Mouse (Mus musculus): Measurements from ENCODE around the gene Hdac8. TPM values are rescaled to one million over a fixed set of nuclear protein-coding genes. Genes with fewer than 3 reads are reported as not detected.

The Hdac8 gene
- polyA plus RNA-seq (2016; fragmentation: Nextera tagmentation; extraction: Ambion mirVana) = 7.8 and 11.5 TPM in 2 replicates

DNA sequence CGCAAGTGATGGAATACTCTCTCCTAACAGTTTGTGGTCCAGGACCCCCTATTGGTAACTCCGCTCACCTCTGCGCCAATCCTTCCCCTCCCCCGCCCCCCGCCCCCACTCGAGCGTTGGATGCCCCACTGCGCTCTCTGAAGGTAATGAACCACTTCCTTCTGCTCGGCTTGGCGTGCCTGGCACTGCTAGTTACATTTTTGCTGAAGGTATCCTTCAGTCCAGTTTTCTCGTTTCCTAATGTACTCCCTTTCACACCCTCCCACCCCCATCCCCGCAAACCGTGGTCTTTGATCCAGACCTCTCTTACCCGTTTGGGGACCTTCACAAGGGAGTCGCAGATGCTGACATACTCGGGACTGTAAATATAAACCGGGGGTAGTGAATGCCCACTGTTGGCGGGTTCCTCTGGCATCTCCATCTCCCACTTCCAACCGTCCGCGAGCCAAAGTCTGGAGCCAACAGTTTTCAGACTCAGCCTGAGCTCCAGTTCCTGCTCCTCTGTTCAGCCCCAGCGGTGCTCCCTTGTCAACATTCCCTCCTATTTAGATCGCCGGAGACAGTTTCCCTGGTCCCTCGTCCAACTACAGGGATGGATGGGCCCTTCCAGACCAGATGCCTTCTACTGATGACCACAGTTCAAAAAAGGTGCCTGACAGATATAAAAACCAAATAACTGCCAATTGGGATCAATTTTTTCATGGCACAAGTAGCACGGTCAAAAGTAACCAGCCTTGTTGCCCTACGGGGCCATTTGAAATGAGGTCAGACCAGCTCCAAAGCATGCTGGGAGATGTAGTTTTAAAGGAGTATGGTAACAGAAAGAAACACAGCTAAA lies at the start of gene Hdac8:
Hdac8 (minus strand) TSS at position 716 of the 838 bp plus-strand sequence.
- peak within 1 kb of the TSS; percentile 75 for H3K27ac ChIP-seq (replicated peaks)
- no peaks in the 10 kb centered on the region for H3K4me1 ChIP-seq
- H3K36me3 ChIP-seq (replicated peaks) = no peaks in the 10 kb centered on the region
- peaks cover 78% of the 10 kb centered on the region for H3K27me3 ChIP-seq (replicated peaks; ENCODE audit: low read depth, poor library complexity, severe bottlenecking)
- DNase-seq (ENCODE audit: low spot score) = peak; percentile 54
- peak within 1 kb of the TSS; percentile 63 for H3K4me3 ChIP-seq
- WGBS = 16% methylated on average over 27 of the region's 27 CpGs
- no peaks in the 10 kb centered on the region for H3K9me3 ChIP-seq

DNA sequence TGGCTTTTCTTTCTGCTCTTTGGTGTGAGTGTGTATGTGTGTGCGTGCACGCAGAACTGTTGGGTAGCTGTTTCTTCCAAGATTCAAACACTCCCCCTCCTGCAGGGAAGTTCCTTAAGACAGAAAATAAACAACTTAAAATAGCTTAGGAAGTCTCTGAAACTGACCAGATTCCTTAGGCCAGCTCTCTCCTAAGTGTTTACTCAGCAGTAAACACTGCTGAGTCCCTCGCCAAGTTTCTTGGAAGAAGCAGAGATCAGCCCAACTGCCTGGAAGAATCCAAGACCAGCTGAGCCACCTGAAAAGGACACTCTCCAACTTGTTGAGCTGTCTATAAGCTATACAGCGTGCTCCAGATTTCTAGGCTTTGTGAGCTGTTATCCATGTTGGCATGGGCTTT lies 4.0 kb upstream of the Hdac8 start:
- H3K4me3 ChIP-seq = no peak overlapping the region
- no peaks in the 10 kb centered on the region for H3K4me1 ChIP-seq
- no peaks in the 10 kb centered on the region for H3K36me3 ChIP-seq (replicated peaks)
- 71% methylated on average over 4 of the region's 4 CpGs for WGBS
- H3K27ac ChIP-seq (replicated peaks) = no peak overlapping the region
- H3K9me3 ChIP-seq = no peaks in the 10 kb centered on the region
- peaks cover 79% of the 10 kb centered on the region for H3K27me3 ChIP-seq (replicated peaks; ENCODE audit: low read depth, poor library complexity, severe bottlenecking)
- DNase-seq (ENCODE audit: low spot score) = no peak

DNA sequence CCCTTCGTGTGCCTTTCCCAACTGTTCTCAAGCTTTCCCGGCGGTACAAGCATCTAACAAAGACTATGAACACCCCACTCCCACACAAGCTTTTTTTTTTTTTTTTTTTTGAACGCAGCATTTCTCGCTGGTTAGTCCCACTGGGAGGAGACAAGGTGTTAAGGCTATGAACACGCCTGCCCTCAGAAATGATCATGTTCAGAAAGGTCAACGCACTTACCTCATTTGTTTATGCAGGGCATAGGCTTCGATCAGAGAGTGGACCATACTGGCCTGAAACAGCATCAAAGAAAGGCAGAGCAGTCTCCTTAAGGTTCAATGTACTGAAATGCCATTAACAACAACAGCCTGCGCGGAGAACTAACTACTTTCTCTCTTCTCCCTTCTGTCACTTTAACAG lies 980 bp downstream of the Hdac8 start:
- DNase-seq (ENCODE audit: low spot score) = no peak
- H3K36me3 ChIP-seq (replicated peaks) = peaks cover 6% of the 10 kb centered on the region
- H3K9me3 ChIP-seq = no peaks in the 10 kb centered on the region
- 39% methylated on average over 10 of the region's 10 CpGs for WGBS
- H3K4me3 ChIP-seq = peak overlapping the region; percentile 63
- H3K27ac ChIP-seq (replicated peaks) = peak overlapping the region; percentile 75
- H3K27me3 ChIP-seq (replicated peaks; ENCODE audit: low read depth, poor library complexity, severe bottlenecking) = peaks cover 73% of the 10 kb centered on the region
- H3K4me1 ChIP-seq = no peaks in the 10 kb centered on the region

DNA sequence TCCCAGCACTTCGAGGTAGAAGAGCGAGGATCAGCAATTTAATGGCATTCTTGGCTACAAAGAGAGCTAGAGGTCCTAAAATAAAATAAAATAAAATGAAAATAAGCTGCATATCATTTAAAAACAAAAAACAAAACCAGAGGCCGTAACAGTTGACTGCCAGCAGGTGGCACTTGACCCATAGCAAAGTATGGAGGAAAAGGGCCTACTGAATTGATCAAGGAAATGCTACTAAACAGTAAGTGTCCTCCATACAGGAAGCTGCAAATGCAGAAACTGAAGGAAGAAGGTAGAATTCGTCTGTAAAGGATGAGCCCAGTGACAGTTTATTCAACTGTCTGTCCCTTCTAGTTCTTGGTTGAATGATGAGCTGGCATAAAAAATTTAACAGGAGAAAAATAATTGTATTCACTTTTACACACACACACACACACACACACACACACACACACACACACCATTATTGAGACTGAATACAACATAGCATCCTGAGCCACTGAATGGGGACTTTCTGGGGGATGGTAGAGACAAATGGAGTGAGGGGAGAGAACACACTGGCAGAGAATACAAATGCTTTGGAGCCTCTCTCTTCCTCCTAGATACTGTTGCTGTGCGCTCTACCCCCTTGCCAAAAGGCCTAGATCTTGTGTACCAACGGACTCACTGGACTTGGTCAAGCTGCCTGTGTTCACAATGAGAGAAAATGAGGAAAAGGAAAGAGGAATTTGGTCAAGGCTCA lies 11.0 kb downstream of the Hdac8 start:
- no peak overlapping the region for H3K4me3 ChIP-seq
- peaks cover 15% of the 10 kb centered on the region for H3K36me3 ChIP-seq (replicated peaks)
- H3K27me3 ChIP-seq (replicated peaks; ENCODE audit: low read depth, poor library complexity, severe bottlenecking) = peaks cover 51% of the 10 kb centered on the region
- H3K4me1 ChIP-seq = no peaks in the 10 kb centered on the region
- H3K9me3 ChIP-seq = no peaks in the 10 kb centered on the region
- DNase-seq (ENCODE audit: low spot score) = no peak
- H3K27ac ChIP-seq (replicated peaks) = no peak overlapping the region
- WGBS = 71% methylated on average over 6 of the region's 6 CpGs

DNA sequence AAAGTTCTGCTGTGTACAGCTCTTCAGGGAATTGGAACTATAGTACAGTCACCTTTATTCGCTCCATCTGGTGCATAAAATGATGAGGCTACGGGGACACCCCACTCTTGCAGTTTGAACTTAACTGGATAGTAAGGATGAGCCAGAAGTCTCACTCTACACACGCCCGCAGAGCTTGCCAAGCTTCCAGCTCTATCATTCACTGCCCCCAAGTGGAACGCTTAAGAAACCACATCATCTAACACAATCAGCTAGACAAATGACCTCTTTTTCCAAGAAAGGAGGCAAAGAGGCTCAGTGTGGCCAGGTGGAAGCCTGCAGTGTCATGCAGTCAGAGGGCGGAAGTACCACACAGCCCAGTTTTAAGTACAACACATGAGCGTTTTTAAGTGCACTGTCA lies 19.6 kb downstream of the Hdac8 start:
- DNase-seq (ENCODE audit: low spot score) = no peak
- no peak overlapping the region for H3K27ac ChIP-seq (replicated peaks)
- no peak overlapping the region for H3K4me3 ChIP-seq
- 81% methylated on average over 7 of the region's 7 CpGs for WGBS
- no peaks in the 10 kb centered on the region for H3K9me3 ChIP-seq
- H3K36me3 ChIP-seq (replicated peaks) = peaks cover 3% of the 10 kb centered on the region; the same call in 1 of the 2 replicates
- H3K4me1 ChIP-seq = no peaks in the 10 kb centered on the region
- peaks cover 83% of the 10 kb centered on the region for H3K27me3 ChIP-seq (replicated peaks; ENCODE audit: low read depth, poor library complexity, severe bottlenecking)

DNA sequence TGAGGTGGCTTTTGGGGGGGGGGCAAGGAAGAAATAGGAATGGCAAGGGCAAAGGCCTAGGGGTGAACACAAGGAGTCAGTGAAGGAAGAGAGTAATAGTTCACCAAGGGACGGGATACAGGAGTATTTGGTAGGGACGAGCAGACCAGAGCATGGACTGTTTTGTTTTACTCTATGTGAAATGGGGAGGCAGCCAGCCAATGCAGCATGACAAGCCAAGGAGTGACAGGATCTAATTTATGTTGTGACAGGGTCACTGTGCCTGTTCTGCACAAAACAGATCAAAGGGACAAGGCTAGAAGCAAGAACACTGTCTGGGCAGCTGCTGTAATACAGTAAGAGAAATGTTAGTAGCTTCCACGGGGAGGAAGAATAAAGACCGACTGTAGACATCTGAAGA lies 25.5 kb downstream of the Hdac8 start:
- no peak overlapping the region for H3K27ac ChIP-seq (replicated peaks)
- H3K36me3 ChIP-seq (replicated peaks) = peaks cover 3% of the 10 kb centered on the region; the same call in 1 of the 2 replicates
- no peak for DNase-seq (ENCODE audit: low spot score)
- 80% methylated on average over 4 of the region's 4 CpGs for WGBS
- no peaks in the 10 kb centered on the region for H3K4me1 ChIP-seq
- H3K4me3 ChIP-seq = no peak overlapping the region
- H3K9me3 ChIP-seq = no peaks in the 10 kb centered on the region
- H3K27me3 ChIP-seq (replicated peaks; ENCODE audit: low read depth, poor library complexity, severe bottlenecking) = peaks cover 52% of the 10 kb centered on the region

DNA sequence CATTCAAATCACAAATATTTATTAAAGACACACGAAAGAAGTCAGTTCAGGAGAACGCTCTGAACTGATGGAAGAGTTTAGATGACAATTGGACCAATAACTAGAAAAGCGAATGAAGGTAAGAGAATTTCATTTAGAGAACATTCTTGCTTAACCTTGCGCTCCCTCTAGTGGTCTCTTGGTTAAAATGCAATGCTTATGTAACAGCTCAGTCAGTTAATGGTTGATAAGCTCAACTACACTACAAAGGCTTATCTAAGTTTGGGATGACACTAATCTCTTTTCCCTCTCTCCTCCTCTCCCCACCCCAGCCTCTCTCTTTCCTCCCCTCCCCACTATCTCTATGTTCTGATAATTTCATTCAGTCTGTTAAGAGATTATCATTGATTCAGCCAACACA lies 26.2 kb downstream of the Hdac8 start:
- H3K4me3 ChIP-seq = no peak overlapping the region
- H3K4me1 ChIP-seq = no peaks in the 10 kb centered on the region
- WGBS = 33% methylated on average over 4 of the region's 4 CpGs
- no peak for DNase-seq (ENCODE audit: low spot score)
- peaks cover 51% of the 10 kb centered on the region for H3K27me3 ChIP-seq (replicated peaks; ENCODE audit: low read depth, poor library complexity, severe bottlenecking)
- peaks cover 3% of the 10 kb centered on the region; the same call in 1 of the 2 replicates for H3K36me3 ChIP-seq (replicated peaks)
- H3K9me3 ChIP-seq = no peaks in the 10 kb centered on the region
- no peak overlapping the region for H3K27ac ChIP-seq (replicated peaks)

DNA sequence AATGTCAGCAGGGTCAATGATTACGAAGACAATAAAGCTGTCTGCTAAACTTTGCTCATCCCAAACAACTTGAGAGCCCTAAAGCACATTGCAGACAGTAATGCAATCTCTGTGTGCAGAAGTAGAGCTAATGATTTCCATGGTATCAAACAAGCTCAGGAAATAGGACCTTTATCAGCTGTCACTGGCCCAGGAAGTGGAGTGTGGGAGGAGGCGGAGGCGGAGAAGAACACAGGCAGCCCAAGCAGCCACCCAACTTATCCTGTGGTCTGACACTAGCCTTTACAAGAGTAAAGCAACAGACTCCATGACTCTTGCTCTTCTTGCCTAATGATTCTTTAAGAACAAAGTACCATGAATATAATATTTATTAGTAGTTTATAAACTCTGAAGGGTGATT lies 26.7 kb downstream of the Hdac8 start:
- H3K27me3 ChIP-seq (replicated peaks; ENCODE audit: low read depth, poor library complexity, severe bottlenecking) = peaks cover 46% of the 10 kb centered on the region
- DNase-seq (ENCODE audit: low spot score) = no peak
- no peak overlapping the region for H3K4me3 ChIP-seq
- WGBS = 86% methylated on average over 3 of the region's 3 CpGs
- no peak overlapping the region for H3K27ac ChIP-seq (replicated peaks)
- no peaks in the 10 kb centered on the region for H3K4me1 ChIP-seq
- no peaks in the 10 kb centered on the region for H3K9me3 ChIP-seq
- H3K36me3 ChIP-seq (replicated peaks) = peaks cover 3% of the 10 kb centered on the region; the same call in 1 of the 2 replicates

DNA sequence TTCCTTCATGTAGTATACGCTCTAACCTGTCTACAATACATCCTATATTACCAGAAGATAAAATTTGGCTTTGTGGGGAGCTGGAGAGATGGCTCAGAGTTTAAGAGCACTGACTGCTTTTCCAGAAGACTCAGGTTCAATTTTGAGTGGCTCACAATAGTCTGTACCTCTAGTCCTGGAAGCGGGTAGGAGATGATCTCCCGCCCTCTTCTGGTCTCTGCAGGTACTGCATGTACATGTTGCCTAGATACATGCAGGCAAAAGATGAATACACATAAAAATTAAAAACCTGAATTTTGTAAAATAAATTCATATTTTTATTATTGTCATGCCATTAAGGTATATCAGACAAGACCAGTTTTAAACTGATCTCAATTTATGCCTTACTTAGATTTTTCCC lies 28.4 kb downstream of the Hdac8 start:
- Histone ChIP-seq H3K36me3 (replicated peaks) (no peaks in the 10 kb centered on the region), H3K4me3 (no peak overlapping the region), H3K27ac (replicated peaks) (no peak overlapping the region), H3K4me1 (no peaks in the 10 kb centered on the region), H3K9me3 (no peaks in the 10 kb centered on the region), H3K27me3 (replicated peaks; ENCODE audit: low read depth, poor library complexity, severe bottlenecking) (peaks cover 42% of the 10 kb centered on the region)
- 35% methylated on average over 3 of the region's 3 CpGs for WGBS
- DNase-seq (ENCODE audit: low spot score) = peak; percentile 68

DNA sequence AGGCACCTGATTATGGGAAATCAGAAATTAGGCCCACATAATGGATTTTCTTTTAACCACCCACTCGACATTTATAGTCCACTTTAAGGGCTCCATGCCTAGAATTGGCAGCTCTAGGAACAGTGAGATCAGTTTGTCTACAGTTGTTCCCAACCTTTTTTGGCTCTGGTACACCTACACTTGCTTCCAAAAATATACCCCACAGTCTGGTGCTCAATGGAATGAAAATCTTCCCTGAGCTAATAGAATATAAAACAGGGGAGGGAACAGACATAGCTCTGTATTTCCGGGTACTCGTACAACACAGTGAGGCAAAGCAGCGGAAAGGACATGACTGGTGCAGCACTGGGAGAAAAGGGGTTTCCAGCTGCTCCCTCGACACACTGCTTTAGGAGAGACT lies 29.6 kb downstream of the Hdac8 start:
- Histone ChIP-seq H3K36me3 (replicated peaks) (no peaks in the 10 kb centered on the region), H3K27me3 (replicated peaks; ENCODE audit: low read depth, poor library complexity, severe bottlenecking) (peaks cover 36% of the 10 kb centered on the region), H3K4me1 (no peaks in the 10 kb centered on the region), H3K27ac (replicated peaks) (no peak overlapping the region), H3K4me3 (no peak overlapping the region), H3K9me3 (no peaks in the 10 kb centered on the region)
- WGBS = 87% methylated on average over 5 of the region's 5 CpGs
- no peak for DNase-seq (ENCODE audit: low spot score)

DNA sequence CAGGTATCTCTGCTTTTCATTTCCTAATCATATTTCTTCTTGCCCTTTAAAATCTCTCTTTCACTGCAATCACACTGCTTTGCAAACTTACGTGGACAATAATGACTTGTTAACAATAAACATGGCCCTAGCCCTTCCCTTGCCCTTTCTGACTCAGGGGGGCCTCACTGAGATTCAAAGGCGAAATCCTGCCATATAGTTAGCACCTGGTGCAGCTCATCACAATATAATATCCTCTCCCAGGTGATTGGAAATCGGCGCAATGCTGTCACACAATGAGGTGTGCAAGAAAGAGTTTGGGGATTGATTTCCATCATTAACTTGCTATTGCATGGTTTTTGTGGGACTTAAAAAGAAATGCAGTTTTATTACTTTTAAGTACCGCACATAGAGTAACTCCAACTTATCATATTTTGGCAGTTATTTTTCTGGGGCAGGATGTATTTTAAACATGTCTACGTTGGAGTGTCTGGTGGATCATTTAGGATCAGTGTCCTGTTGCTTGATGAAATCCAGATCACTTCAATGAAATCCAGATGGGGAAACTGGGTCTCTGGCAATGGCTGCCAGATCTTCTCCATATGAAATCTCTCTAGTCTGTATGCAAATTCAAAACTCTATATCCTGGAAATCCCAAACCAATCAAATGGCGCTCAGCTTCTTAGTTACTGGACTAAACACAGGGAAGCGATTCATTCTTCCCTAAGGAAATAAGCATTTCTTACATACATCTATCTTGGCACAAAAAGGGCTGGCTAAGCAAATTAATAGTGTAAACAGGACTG lies 86.6 kb downstream of the Hdac8 start:
- Histone ChIP-seq H3K27me3 (replicated peaks; ENCODE audit: low read depth, poor library complexity, severe bottlenecking) (peaks cover 97% of the 10 kb centered on the region), H3K4me1 (peaks cover 28% of the 10 kb centered on the region), H3K27ac (replicated peaks) (no peak overlapping the region), H3K36me3 (replicated peaks) (no peaks in the 10 kb centered on the region), H3K4me3 (no peak overlapping the region), H3K9me3 (no peaks in the 10 kb centered on the region)
- 70% methylated on average over 8 of the region's 8 CpGs for WGBS
- DNase-seq (ENCODE audit: low spot score) = peak; percentile 17

DNA sequence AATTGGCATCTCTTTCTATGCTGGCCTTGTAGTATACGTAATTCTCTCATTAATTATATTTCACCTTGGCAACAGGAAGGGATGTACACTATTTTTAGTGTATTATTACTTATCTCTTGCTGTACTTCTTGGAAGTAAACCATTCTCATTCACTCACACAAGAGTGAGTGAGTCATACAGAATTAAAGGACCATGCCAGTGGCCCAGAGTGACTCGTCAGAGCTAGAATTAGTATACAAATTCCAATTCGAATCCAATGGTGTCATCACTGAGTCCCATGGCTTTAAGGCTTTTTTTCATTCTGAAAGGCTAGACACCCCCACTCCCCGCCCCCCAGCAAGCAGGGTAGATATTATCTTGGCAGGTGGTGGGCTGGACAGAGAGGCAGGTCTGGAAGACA lies 88.2 kb downstream of the Hdac8 start:
- Histone ChIP-seq H3K27me3 (replicated peaks; ENCODE audit: low read depth, poor library complexity, severe bottlenecking) (peaks cover 92% of the 10 kb centered on the region), H3K27ac (replicated peaks) (no peak overlapping the region), H3K4me1 (peaks cover 28% of the 10 kb centered on the region), H3K36me3 (replicated peaks) (no peaks in the 10 kb centered on the region), H3K9me3 (no peaks in the 10 kb centered on the region), H3K4me3 (no peak overlapping the region)
- 79% methylated on average over 4 of the region's 4 CpGs for WGBS
- no peak for DNase-seq (ENCODE audit: low spot score)

Data from embryonic facial prominence, embryonic 10.5 days (tissue).